ENCODE assay signal across 8 mouse cellular contexts in the genomic region with DNA sequence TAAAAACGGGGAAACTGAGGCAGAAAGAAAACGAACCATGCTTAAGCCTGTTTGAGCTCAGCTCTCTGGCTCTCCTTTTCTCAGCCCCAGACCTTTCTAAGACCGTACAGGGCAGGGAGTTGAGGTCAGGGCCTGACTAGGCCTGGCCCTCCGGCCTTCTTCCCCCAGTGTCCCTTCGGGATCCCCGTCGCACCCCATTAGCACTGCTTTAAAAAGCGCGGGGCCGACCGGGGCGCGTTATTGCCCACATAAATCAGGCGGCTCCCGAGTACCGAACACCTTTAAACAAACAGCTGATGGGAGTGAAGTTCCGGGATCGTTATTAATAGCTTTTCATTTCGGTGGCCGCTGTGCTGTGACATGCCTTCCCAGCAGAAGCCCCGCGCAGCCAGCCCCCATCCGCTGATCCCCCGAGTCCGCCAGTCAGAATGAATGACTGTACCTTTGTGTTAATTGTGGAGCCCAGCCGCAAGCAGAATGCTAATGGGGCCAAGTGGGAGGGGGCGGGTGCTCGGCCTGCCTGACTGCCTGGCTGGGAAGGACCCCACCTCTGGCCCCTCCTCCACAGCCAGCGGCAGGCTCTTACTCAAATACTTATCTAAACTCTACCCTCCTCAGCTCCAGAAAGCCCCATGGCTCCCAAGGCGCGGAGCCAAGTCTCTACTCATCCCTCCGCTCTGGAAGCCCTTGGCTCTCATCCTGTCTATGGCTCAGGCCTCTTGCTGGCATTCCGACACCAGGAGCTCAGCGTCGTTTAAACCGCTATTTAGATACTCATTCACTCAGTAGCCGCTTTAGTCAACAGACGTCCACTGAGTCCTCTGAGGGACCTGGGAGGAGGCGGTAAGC. TPM values are rescaled to one million over a fixed set of nuclear protein-coding genes. Genes with fewer than 3 reads are reported as not detected.
DNase-seq lines count a peak whose midpoint lies in the region; ATAC-seq and TF ChIP-seq lines count a peak whose summit lies in the region.
"Had no signal": no experiment of that assay in that cellular context is flagged by ENCODE, and none has a peak within 500 bp of the region (broad histone marks: within the 10 kb centered on the region; RNA-seq: fewer than 3 reads in every experiment).

No protein-coding gene starts in this region.

- no peak for ATAC-seq in lung, postnatal 0 days
- ATAC-seq in midbrain, embryonic 11.5 days (ENCODE audit: low FRiP score) = peak; percentile 85

- peak overlapping the region; percentile 19; the same call in 1 of the 2 replicates for H3K4me2 ChIP-seq in lung, postnatal 0 days (replicated peaks; ENCODE audit: low read depth, low read length)
- peak overlapping the region; percentile 44 for H3K4me2 ChIP-seq in midbrain, embryonic 11.5 days

- DNase-seq in lung, postnatal 0 days (ENCODE audit: low spot score) = peak; percentile 9
- no peak for DNase-seq in lung, postnatal 25 days (ENCODE audit: low spot score)
- peak; percentile 78 to 87 for DNase-seq in cerebellum, postnatal 25 days
- DNase-seq in heart, postnatal 10 days = peak; percentile 24 to 41
- DNase-seq in midbrain, embryonic 11.5 days (ENCODE audit: low spot score, missing footprints) = peak; percentile 94
- no peak for DNase-seq in left cerebral cortex, adult 11 months (ENCODE audit: low spot score)
- DNase-seq in layer of hippocampus, adult 9-11 months = no peak

- no peaks in the 10 kb centered on the region for H3K4me1 ChIP-seq in lung, postnatal 0 days (ENCODE audit: insufficient read depth, low read depth, low read length)
- H3K4me1 ChIP-seq in midbrain, embryonic 11.5 days (ENCODE audit: control insufficient read depth, insufficient read depth, low read length) = peaks cover 59% of the 10 kb centered on the region

- no peak overlapping the region for H3K9ac ChIP-seq in lung, postnatal 0 days (replicated peaks; ENCODE audit: low read depth)
- peak overlapping the region; percentile 36; the same call in 1 of the 2 replicates for H3K9ac ChIP-seq in midbrain, embryonic 11.5 days (ENCODE audit: low read length)
- H3K9ac ChIP-seq: liver, embryonic 14.5 days had no signal

- peaks cover 39% of the 10 kb centered on the region for H3K27me3 ChIP-seq in lung, postnatal 0 days (replicated peaks; ENCODE audit: insufficient read depth, low read length)
- peaks cover 33% of the 10 kb centered on the region for H3K27me3 ChIP-seq in midbrain, embryonic 11.5 days (ENCODE audit: control insufficient read depth, insufficient read depth, low read length)

- WGBS in lung, postnatal 0 days = 2% methylated on average over 39 of the region's 39 CpGs
- 2% methylated on average over 39 of the region's 39 CpGs for WGBS in midbrain, embryonic 11.5 days

- no peak overlapping the region for H3K4me3 ChIP-seq in lung, postnatal 0 days (ENCODE audit: low read depth, low read length)
- H3K4me3 ChIP-seq in midbrain, embryonic 11.5 days (ENCODE audit: low read depth, low read length) = peak overlapping the region; percentile 14

- no peak overlapping the region for H3K27ac ChIP-seq in lung, postnatal 0 days (ENCODE audit: low read length)
- H3K27ac ChIP-seq in midbrain, embryonic 11.5 days (ENCODE audit: low read depth, low read length) = peak overlapping the region; percentile 32
- H3K27ac ChIP-seq: liver, embryonic 14.5 days had no signal

- no peak for TF ChIP-seq EP300 in lung, postnatal 0 days (IDR thresholded peaks at IDR 0.05)

- H3K9me3 ChIP-seq in lung, postnatal 0 days (ENCODE audit: low read length) = no peaks in the 10 kb centered on the region
- no peaks in the 10 kb centered on the region for H3K9me3 ChIP-seq in midbrain, embryonic 11.5 days (ENCODE audit: control insufficient read depth, low read length)

- intact Hi-C loops in heart, postnatal 10 days (cut with DNase I) = no loop called here

- no peaks in the 10 kb centered on the region for H3K36me3 ChIP-seq in lung, postnatal 0 days (ENCODE audit: insufficient read depth, low read length)
- no peaks in the 10 kb centered on the region for H3K36me3 ChIP-seq in midbrain, embryonic 11.5 days (ENCODE audit: control insufficient read depth, insufficient read depth, low read length)

- no peak for TF ChIP-seq CTCF in lung, postnatal 0 days (IDR thresholded peaks at IDR 0.05)

RNA-seq across cellular contexts. Expression of gene Cdh22, which starts 19.3 kb away (rescaled TPM):
- 1.0 and 1.8 TPM in 2 replicates for polyA plus RNA-seq in lung, postnatal 0 days (2015; fragmentation: Nextera tagmentation; extraction: Ambion mirVana)
- under 1 TPM; 0.26 to 0.27 TPM for total RNA-seq in heart, postnatal 10 days (2021)
- polyA plus RNA-seq in midbrain, embryonic 11.5 days (2014; fragmentation: Nextera tagmentation; extraction: Ambion mirVana) = 4.8 and 6.4 TPM in 2 replicates

Comparison
In these comparisons a context has a peak if more than half of its experiments do, and no peak if none do; other contexts are left out.
1. DNase-seq: peak in lung, postnatal 0 days (single experiment), cerebellum, postnatal 25 days (2 of 2), heart, postnatal 10 days (2 of 2) and midbrain, embryonic 11.5 days (single experiment); none in lung, postnatal 25 days (single experiment), left cerebral cortex, adult 11 months (single experiment) and layer of hippocampus, adult 9-11 months (single experiment).